Mouse (Mus musculus): ENCODE measurements around the gene Mamstr.

DNA sequence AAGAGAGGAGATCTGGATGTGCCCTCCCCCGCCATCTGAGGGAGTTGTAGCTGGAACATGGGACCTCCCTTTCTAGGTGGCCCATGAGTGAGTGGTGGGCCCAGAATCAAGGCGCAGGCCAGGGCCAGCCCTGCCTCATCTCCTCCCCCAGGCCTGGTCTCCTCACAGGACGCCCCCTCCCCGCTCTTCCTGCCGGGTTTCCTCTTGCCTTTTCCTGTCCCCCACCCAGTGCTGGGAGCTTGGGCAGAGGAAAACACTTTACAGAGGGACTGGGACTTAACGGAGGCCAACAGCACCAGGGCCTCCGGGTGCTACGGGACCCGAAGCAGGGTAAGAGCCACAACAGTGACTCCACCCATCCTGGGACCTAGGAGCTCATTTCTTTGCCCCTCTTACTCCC, 12.5 kb upstream of the Mamstr start, which contains the start of gene Rasip1:
- TF ChIP-seq GATA1 (IDR thresholded peaks at IDR 0.05; ENCODE audit: borderline replicate concordance, low read length) (no peak), FLI1 (IDR thresholded peaks at IDR 0.05; ENCODE audit: low read length) (no peak)
